Mouse (Mus musculus) T-helper 2 cell (primary cell): ENCODE results near the gene Zfp286.
"Not testable (repeated sequence)": the region's sequence is repeated elsewhere in the genome, so short reads cannot be mapped to it uniquely, and the experiment has no call there.

ENCODE experiments used
- in situ Hi-C: fragments of 300-600 bp; cut with MboI, MseI; formaldehyde crosslinking; loops from one replicate; pipeline ENCODE4 v1.15.1; 2025; ENCODE audit warnings: high pct_unique_total_duplicates

Gene Zfp286

GRCm38 (mm10) chr11:62807965-62808364 is 18.7 kb upstream of the Zfp286 start:
- in situ Hi-C loops = no loop called here

DNA sequence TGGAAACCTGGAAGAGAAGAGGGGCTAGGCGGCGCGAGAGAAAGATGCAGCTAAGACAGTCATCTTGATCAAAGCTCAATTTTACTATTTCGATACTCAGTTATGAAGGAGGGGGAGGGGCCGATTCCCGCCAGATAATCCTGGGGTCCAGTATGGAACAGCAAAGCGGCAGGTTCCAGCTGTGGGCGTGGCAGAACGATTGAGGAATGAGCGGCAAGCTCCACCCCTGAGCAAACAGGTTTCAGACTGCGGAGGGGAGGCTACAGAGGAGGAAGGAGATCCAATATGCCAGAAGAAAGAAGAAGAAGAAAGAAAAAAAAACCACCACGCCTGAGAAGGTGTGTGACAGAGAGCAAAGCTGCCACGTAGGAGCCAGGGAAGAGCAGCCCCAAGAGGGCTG is 14.9 kb upstream of the Zfp286 start:
- in situ Hi-C loops = no loop called here

DNA sequence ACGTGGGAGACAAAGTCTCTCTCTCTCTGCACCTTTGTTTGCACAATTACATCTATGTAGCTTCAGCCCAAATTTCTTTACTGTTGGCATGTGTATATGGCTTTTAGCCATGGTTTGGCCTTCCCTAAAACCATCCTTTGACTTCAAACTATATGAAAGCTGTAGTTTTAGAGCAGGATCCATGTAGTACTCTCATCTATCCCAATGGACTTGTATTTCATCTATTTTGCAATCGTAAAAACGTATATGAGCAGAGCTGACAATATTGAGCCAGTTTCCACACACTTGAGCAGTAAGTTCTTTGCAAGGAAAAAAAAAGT is 315 bp upstream of the Zfp286 start:
- in situ Hi-C loops = loop anchor here (5.0 to 10.0 kb wide), 2 partner anchors 33 to 905 kb away; partner anchors contain the start of gene Trim16

- in situ Hi-C loops = no loop called here
Measured at GRCm38 (mm10) chr11:62776510-62776909, 12.8 kb downstream of the Zfp286 start.

GRCm38 (mm10) chr11:62760755-62761457 is 28.4 kb downstream of the Zfp286 start:
- in situ Hi-C loops = no loop called here

GRCm38 (mm10) chr11:62758491-62758890 is 30.8 kb downstream of the Zfp286 start:
- in situ Hi-C loops = loop anchor here (5.0 to 10.0 kb wide), 3 partner anchors 64 to 376 kb away; partner anchors contain the start of genes Trim16 and Tvp23b

DNA sequence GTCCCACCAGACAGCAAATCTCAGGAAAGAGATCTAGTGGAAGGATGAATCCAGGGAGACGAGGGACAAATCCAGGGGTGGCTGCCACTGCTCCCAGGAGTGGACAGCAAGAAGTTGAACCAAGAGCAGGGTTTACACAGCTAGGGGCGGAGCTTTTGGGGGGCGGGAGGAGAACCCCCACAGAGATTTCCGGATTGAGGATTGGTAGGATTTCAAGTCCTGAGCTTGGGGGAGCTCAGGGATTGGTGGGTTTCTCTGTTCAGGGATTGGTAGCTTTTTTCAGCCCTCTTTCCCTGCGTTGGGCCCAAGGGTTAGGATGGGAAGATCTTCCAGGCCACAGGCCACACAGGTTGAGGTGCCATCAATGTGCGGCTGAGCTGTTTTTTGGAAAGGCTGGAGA is 31.4 kb downstream of the Zfp286 start:
- in situ Hi-C loops = loop anchor here (5.0 to 10.0 kb wide), 3 partner anchors 64 to 377 kb away; partner anchors contain the start of genes Trim16 and Tvp23b

DNA sequence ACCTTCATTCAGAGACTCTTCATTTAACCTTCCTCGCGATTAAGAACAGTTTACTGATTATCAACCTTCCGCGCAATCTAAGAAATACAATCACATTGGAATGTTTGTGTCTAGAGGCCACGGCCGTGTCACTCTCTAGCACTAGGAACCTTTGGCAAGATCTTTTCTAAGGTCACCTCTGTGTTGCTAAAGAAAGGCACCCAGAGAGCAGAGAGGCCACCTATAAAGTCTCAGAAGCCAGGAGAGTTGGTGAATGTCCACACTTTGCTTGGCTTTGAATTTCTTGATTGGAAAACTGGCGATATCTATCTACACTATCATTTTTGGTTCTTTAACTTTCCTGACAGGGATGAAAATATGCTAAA is 32.1 kb downstream of the Zfp286 start:
- in situ Hi-C loops = loop anchor here (5.0 to 10.0 kb wide), 3 partner anchors 65 to 378 kb away; partner anchors contain the start of genes Trim16 and Tvp23b

DNA sequence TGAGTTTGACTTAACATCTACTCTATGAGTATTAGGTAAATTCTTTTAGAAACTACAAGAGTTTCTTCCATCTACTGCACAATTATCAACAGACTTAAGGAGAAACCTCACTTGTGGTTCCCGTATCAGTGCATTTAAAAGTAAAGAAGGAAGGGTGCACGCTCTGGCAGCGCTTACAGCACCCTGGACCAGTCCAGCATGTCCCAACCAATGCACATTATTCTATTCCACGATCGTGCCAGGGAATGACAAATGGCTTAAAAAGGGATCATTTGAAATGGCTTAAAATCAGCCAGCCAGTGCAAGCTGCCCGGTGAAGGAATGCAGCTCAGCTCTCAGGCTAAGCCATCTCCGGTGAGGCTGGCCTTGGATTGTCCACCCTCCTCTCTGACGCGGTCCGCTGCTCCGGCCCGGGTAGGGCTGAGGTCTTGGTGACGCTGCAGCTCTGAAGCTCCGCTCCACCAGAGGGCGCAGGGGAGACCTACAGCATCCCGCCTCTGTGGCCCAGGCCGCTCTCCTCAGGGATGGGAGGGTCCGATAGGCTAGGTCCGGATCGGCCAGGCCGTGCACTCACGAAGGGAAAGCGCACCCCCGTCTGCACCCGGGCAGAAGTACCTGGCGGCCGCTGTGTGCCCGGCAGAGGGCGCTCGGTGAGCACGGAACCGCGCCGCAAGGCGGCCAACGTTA is 32.7 kb downstream of the Zfp286 start:
- in situ Hi-C loops = loop anchor here (5.0 to 10.0 kb wide), 3 partner anchors 66 to 378 kb away; partner anchors contain the start of genes Trim16 and Tvp23b

GRCm38 (mm10) chr11:62752780-62753179 is 36.5 kb downstream of the Zfp286 start, which contains the start of gene Gm10428:
Gene Gm10428, plus strand, starts transcription at chr11:62753100.
- in situ Hi-C loops = loop anchor here (10.0 kb wide), 2 partner anchors 122 to 382 kb away; partner anchors contain the start of gene Tvp23b

DNA sequence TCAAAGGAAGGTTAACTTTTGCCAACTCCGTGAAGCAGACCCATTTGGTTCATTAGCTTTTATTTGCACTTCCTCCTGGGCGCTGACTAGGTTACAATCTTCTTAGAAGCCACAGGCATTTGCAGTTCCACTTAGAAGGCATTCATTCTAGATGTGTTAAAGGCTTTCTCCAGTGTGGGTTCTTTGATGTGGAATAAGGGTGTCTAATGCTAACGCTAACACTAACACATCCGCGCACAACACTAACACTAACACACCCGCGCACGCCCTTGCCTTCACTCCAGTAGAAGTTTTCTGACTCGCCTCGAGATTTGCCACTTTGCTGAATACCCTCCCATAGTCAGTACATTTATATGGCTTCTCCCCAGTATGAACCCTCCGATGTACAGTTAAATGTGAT is 37.1 kb downstream of the Zfp286 start:
- in situ Hi-C loops = loop anchor here (10.0 kb wide), 2 partner anchors 123 to 383 kb away; partner anchors contain the start of gene Tvp23b

- in situ Hi-C loops = not testable (repeated sequence)
Measured at GRCm38 (mm10) chr11:62749445-62749844, 39.8 kb downstream of the Zfp286 start.

GRCm38 (mm10) chr11:62748062-62748461 is 41.2 kb downstream of the Zfp286 start:
- in situ Hi-C loops = no loop called here

GRCm38 (mm10) chr11:62747227-62747626 is 42.0 kb downstream of the Zfp286 start:
- in situ Hi-C loops = no loop called here

DNA sequence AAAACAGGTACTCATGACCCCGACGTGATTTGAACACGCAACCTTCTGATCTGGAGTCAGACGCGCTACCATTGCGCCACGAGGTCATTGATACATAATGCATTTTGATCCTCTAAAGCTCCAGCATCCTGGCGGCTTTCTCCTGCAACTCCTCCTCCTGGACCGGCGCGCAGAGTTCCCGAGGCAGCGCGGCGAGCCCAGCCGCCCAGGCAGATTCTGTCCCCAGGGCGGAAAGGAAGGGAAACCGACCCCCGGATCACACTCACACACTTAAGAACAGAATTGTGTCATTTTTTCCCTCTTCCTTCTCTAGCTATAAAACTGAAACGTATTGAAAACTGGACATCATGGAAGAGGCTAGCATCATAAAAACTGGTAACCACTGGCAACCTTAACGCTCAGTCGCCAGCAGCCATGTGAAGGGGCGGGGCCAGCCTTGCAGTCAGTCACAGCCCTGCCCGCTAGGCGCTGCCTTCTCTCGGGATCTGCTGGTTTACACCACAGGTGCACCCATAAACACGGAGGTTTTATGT is 43.2 kb downstream of the Zfp286 start:
- in situ Hi-C loops = no loop called here

- in situ Hi-C loops = no loop called here
Measured at GRCm38 (mm10) chr11:62744103-62744502, 45.2 kb downstream of the Zfp286 start.

DNA sequence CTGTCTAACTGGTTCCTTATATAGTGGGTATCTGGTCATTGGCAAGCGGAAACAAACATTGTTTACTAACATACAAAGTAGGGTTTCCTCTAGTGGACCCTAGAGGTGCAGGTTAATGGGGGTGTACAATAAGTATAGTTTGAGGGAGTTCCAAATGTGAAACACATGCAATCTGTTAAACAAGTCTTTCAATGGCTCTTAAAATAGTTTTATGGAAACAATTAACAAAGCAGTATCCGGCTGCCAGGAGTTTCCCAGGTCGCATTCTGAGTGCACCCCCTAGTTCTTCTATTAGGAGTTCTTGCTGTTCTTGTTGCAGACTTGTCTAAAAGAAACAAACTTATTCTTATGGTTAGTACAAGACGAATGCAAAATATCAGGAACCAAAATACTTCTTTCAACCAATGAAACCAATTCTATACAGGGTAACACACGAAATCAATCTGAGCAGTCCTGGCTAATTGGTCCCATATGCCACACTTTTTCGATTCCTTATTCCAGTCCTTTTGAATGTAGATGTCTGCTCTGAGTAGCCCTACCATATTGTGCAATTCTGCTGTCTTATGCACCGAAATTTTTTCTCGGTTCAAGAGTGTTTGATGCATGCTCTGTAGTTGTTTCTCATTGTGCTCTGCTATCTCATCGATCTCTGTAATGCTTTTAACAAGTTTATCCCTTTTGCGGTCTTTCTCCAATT is 46.9 kb downstream of the Zfp286 start:
- in situ Hi-C loops = no loop called here

DNA sequence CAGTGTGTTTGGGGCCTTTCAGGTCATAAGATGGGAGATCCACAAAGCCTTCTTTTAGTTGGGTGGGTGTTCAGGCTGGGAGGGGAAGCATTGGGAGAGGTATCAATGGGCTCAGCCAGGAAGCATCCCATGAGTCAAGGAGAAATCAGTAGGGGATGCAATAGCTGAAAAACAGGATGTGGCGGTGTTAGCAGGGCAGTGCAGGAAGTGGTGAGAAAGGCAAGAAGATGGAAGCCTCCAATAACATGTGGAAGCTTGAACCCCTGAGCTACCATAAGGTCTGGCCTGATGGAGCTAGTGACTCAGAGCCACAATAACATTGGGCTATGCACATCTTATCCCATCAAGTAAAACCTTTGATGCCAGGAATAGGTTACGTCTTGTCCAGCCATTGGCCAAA is 48.1 kb downstream of the Zfp286 start:
- in situ Hi-C loops = no loop called here

- in situ Hi-C loops = no loop called here
Measured at GRCm38 (mm10) chr11:62732665-62733064, 56.6 kb downstream of the Zfp286 start.

- in situ Hi-C loops = no loop called here
Measured at GRCm38 (mm10) chr11:62732022-62732387, 57.3 kb downstream of the Zfp286 start.

GRCm38 (mm10) chr11:62731311-62732021 is 57.8 kb downstream of the Zfp286 start, which contains the start of gene Zfp287:
Gene Zfp287, minus strand, starts transcription at chr11:62731905.
- in situ Hi-C loops = no loop called here
